Mouse (Mus musculus) layer of hippocampus, postnatal 14 days (tissue): ENCODE data around the gene Nolc1. TPM values are rescaled to one million over a fixed set of nuclear protein-coding genes. Genes with fewer than 3 reads are reported as not detected.

Source experiments
- DNase-seq, 2 experiments: peaks; one replicate each; pipeline ENCODE4 v3.0.0; 2021 to 2022; ENCODE audit warnings: low spot score in 2 of 2, mixed read lengths in 1 of 2
- long read RNA-seq, 2 experiments: library from polyadenylated mRNA; stranded (forward); transcript quantifications; one replicate each; pipeline ENCODE4 v2.0.0; 2021
- total RNA-seq, 2 experiments: library from RNA; stranded (reverse); gene quantifications; 2 replicates each; pipeline ENCODE4 v1.2.3; 2021

Gene Nolc1
- total RNA-seq = 10 to 100 TPM; 39.9 to 40.7 TPM
- long read RNA-seq, experiment 1, transcript Nolc1-203 (13 exons, 3,523 nt) = major isoform, 11 of 31 reads
- long read RNA-seq, experiment 1, partial matches to known transcripts = 8 of 31 reads
- long read RNA-seq, experiment 1, other reads (novel, unspliced or antisense) = 8 of 31 reads
- long read RNA-seq, experiment 2, transcript Nolc1-203 (13 exons, 3,523 nt) = major isoform, 11 of 50 reads
- long read RNA-seq, experiment 2, partial matches to known transcripts = 10 of 50 reads
- long read RNA-seq, experiment 2, other reads (novel, unspliced or antisense) = 24 of 50 reads

- DNase-seq = peak; percentile 99 to 100
Observed at GRCm38 (mm10) chr19:46075616-46076607, at the start of gene Nolc1. Gene Nolc1, plus strand, starts transcription at chr19:46075863.

GRCm38 (mm10) chr19:46026567-46026966 is 49.1 kb upstream of the Nolc1 start:
- no peak for DNase-seq

- DNase-seq = no peak
Observed at GRCm38 (mm10) chr19:46028747-46029320, 46.8 kb upstream of the Nolc1 start.

GRCm38 (mm10) chr19:46029652-46030051 is 46.0 kb upstream of the Nolc1 start:
- no peak for DNase-seq

- DNase-seq = no peak
Observed at GRCm38 (mm10) chr19:46030196-46030983, 45.3 kb upstream of the Nolc1 start.

GRCm38 (mm10) chr19:46031689-46032432 is 43.8 kb upstream of the Nolc1 start:
- DNase-seq = no peak

GRCm38 (mm10) chr19:46032731-46033510 is 42.7 kb upstream of the Nolc1 start:
- no peak for DNase-seq

GRCm38 (mm10) chr19:46033911-46034310 is 41.8 kb upstream of the Nolc1 start:
- DNase-seq = no peak

- DNase-seq = no peak
Observed at GRCm38 (mm10) chr19:46035971-46036370, 39.7 kb upstream of the Nolc1 start.

GRCm38 (mm10) chr19:46036477-46037242 is 39.0 kb upstream of the Nolc1 start:
- peak in 1 of 2 experiments; percentile 11 for DNase-seq

- no peak for DNase-seq
Observed at GRCm38 (mm10) chr19:46037243-46037924, 38.3 kb upstream of the Nolc1 start.

- DNase-seq = no peak
Observed at GRCm38 (mm10) chr19:46037925-46038850, 37.5 kb upstream of the Nolc1 start.

GRCm38 (mm10) chr19:46038851-46039260 is 36.8 kb upstream of the Nolc1 start:
- DNase-seq = no peak

- peak; percentile 70 to 83 for DNase-seq
Observed at GRCm38 (mm10) chr19:46039478-46039877, 36.2 kb upstream of the Nolc1 start.

GRCm38 (mm10) chr19:46040149-46040902 is 35.3 kb upstream of the Nolc1 start:
- DNase-seq = no peak

- no peak for DNase-seq
Observed at GRCm38 (mm10) chr19:46041299-46041932, 34.2 kb upstream of the Nolc1 start.
